In genomic region chr13:92631450-92631849, GRCm38 (mm10) we compare ENCODE assay signal across 21 mouse cellular contexts. TPM values are rescaled to one million over a fixed set of nuclear protein-coding genes. Genes with fewer than 3 reads are reported as not detected.
DNase-seq lines count a peak whose midpoint lies in the region; ATAC-seq and TF ChIP-seq lines count a peak whose summit lies in the region.
"Had no signal": no experiment of that assay in that cellular context is flagged by ENCODE, and none has a peak within 500 bp of the region (broad histone marks: within the 10 kb centered on the region; RNA-seq: fewer than 3 reads in every experiment).

No protein-coding gene starts in this region.

- no peak overlapping the region for H3K4me3 ChIP-seq in forebrain, postnatal 0 days (ENCODE audit: low read depth, low read length)
- H3K4me3 ChIP-seq in forebrain, embryonic 14.5 days (ENCODE audit: low read depth, low read length), result no peak overlapping the region
- H3K4me3 ChIP-seq in lung, embryonic 14.5 days (ENCODE audit: low read depth, low read length), result no peak overlapping the region
- H3K4me3 ChIP-seq: heart, embryonic 15.5 days; layer of hippocampus, adult 2 months; limb, embryonic 13.5 days; midbrain, embryonic 12.5 days had no signal

- TF ChIP-seq CTCF in forebrain, postnatal 0 days (IDR thresholded peaks at IDR 0.05; ENCODE audit: low read depth), result no peak
- no peak for TF ChIP-seq CTCF in lung, embryonic 14.5 days (IDR thresholded peaks at IDR 0.05; ENCODE audit: low read depth)

- DNase-seq in forebrain, postnatal 0 days, result no peak
- DNase-seq in forebrain, embryonic 14.5 days (ENCODE audit: low spot score), result no peak
- peak; percentile 18 for DNase-seq in lung, embryonic 14.5 days
- DNase-seq in lung, adult 18-20 months, result no peak
- peak; percentile 5 to 17 for DNase-seq in right cerebral cortex, postnatal 10 days (ENCODE audit: low spot score in 2 of 2)
- DNase-seq in right cerebral cortex, postnatal 25 days, result no peak
- no peak for DNase-seq in adrenal gland, adult (ENCODE audit: inconsistent age in 2 of 2, low spot score in 1 of 2)
- DNase-seq in adrenal gland, adult 2 months, result no peak
- DNase-seq: cerebellum, postnatal 10 days had no signal

- H3K9me3 ChIP-seq in forebrain, postnatal 0 days (ENCODE audit: low read length), result no peaks in the 10 kb centered on the region
- H3K9me3 ChIP-seq in forebrain, embryonic 14.5 days (replicated peaks; ENCODE audit: control insufficient read depth, low read length), result no peaks in the 10 kb centered on the region
- no peaks in the 10 kb centered on the region for H3K9me3 ChIP-seq in lung, embryonic 14.5 days (ENCODE audit: low read depth, low read length)
- H3K9me3 ChIP-seq: heart, embryonic 15.5 days; limb, embryonic 13.5 days had no signal

- peaks cover 2% of the 10 kb centered on the region; the same call in 1 of the 2 replicates for H3K4me1 ChIP-seq in forebrain, postnatal 0 days (ENCODE audit: insufficient read depth)
- peaks cover 4% of the 10 kb centered on the region; the same call in 1 of the 2 replicates for H3K4me1 ChIP-seq in forebrain, embryonic 14.5 days (ENCODE audit: control insufficient read depth, insufficient read depth, low read length)
- H3K4me1 ChIP-seq in lung, embryonic 14.5 days (ENCODE audit: insufficient read depth), result peaks cover 32% of the 10 kb centered on the region

- no peaks in the 10 kb centered on the region; the same call in 1 of the 2 replicates for H3K36me3 ChIP-seq in forebrain, postnatal 0 days (ENCODE audit: insufficient read depth)
- no peaks in the 10 kb centered on the region for H3K36me3 ChIP-seq in forebrain, embryonic 14.5 days (ENCODE audit: control insufficient read depth, insufficient read depth, low read length)
- peaks cover 11% of the 10 kb centered on the region; the same call in 1 of the 2 replicates for H3K36me3 ChIP-seq in lung, embryonic 14.5 days (ENCODE audit: insufficient read depth)
- H3K36me3 ChIP-seq: heart, embryonic 15.5 days; midbrain, embryonic 12.5 days had no signal

- no peak overlapping the region for H3K27ac ChIP-seq in forebrain, postnatal 0 days (ENCODE audit: low read depth, low read length)
- no peak overlapping the region for H3K27ac ChIP-seq in forebrain, embryonic 14.5 days (ENCODE audit: low read depth, low read length)
- peak overlapping the region; percentile 30; the same call in 1 of the 2 replicates for H3K27ac ChIP-seq in lung, embryonic 14.5 days (ENCODE audit: low read depth)
- H3K27ac ChIP-seq: heart, embryonic 15.5 days; kidney, postnatal 0 days; layer of hippocampus, adult 2 months; limb, embryonic 13.5 days; midbrain, embryonic 12.5 days had no signal

- peak; percentile 52; the same call in 1 of the 2 replicates for ATAC-seq in forebrain, postnatal 0 days
- no peak for ATAC-seq in forebrain, embryonic 14.5 days
- no peak for ATAC-seq in lung, embryonic 14.5 days (ENCODE audit: insufficient read depth)
- ATAC-seq: activated CD4-positive, CD25-positive, alpha-beta regulatory T cell, adult 4 months had no signal

- no peaks in the 10 kb centered on the region for H3K27me3 ChIP-seq in forebrain, postnatal 0 days (ENCODE audit: insufficient read depth, low read length)
- no peaks in the 10 kb centered on the region for H3K27me3 ChIP-seq in forebrain, embryonic 14.5 days (replicated peaks; ENCODE audit: control insufficient read depth, insufficient read depth, low read length)
- H3K27me3 ChIP-seq in lung, embryonic 14.5 days (ENCODE audit: insufficient read depth, low read length), result no peaks in the 10 kb centered on the region
- H3K27me3 ChIP-seq: heart, embryonic 15.5 days; midbrain, embryonic 12.5 days had no signal

- H3K4me2 ChIP-seq in forebrain, postnatal 0 days (ENCODE audit: low read depth), result no peak overlapping the region
- no peak overlapping the region for H3K4me2 ChIP-seq in forebrain, embryonic 14.5 days (ENCODE audit: low read length)
- H3K4me2 ChIP-seq in lung, embryonic 14.5 days, result no peak overlapping the region
- H3K4me2 ChIP-seq: heart, embryonic 15.5 days; limb, embryonic 13.5 days; midbrain, embryonic 12.5 days had no signal

- H3K9ac ChIP-seq in forebrain, postnatal 0 days, result no peak overlapping the region
- no peak overlapping the region for H3K9ac ChIP-seq in forebrain, embryonic 14.5 days (ENCODE audit: low read length)
- H3K9ac ChIP-seq in lung, embryonic 14.5 days, result no peak overlapping the region
- H3K9ac ChIP-seq: heart, embryonic 15.5 days; limb, embryonic 13.5 days; midbrain, embryonic 12.5 days had no signal

- WGBS in forebrain, postnatal 0 days, result 49% methylated on average over 4 of the region's 4 CpGs
- WGBS in forebrain, embryonic 14.5 days, result 65% methylated on average over 4 of the region's 4 CpGs
- 47% methylated on average over 4 of the region's 4 CpGs for WGBS in lung, embryonic 14.5 days

RNA-seq across cellular contexts. Expression of gene Serinc5, which starts 20.6 kb away (rescaled TPM):
- total RNA-seq in forebrain, postnatal 0 days (2014; rRNA removed), result 31.1 and 41.7 TPM in 2 replicates
- polyA plus RNA-seq in forebrain, postnatal 0 days (2015; fragmentation: Nextera tagmentation; extraction: Ambion mirVana), result 9.0 and 11.5 TPM in 2 replicates
- 13.7 and 15.5 TPM in 2 replicates for polyA plus RNA-seq in forebrain, embryonic 14.5 days (2014; fragmentation: Nextera tagmentation; extraction: Ambion mirVana)
- polyA plus RNA-seq in lung, embryonic 14.5 days (2014; fragmentation: Nextera tagmentation; extraction: Ambion mirVana), result 22.0 and 22.5 TPM in 2 replicates
- total RNA-seq in adrenal gland, adult 2 months (2021), result 100 to 1,000 TPM in 1 of 2 experiments, 10 to 100 TPM in 1; 39.4 to 119 TPM
- polyA plus RNA-seq in adrenal gland, adult 2 months (2012; rRNA removed), result 20.0 and 38.6 TPM in 2 replicates

RNA-seq across cellular contexts. Expression of gene Spz1, which starts 55.5 kb away (rescaled TPM):
- total RNA-seq in forebrain, postnatal 0 days (2014; rRNA removed), result not detected in 2 replicates
- not detected in 2 replicates for polyA plus RNA-seq in forebrain, postnatal 0 days (2015; fragmentation: Nextera tagmentation; extraction: Ambion mirVana)
- polyA plus RNA-seq in forebrain, embryonic 14.5 days (2014; fragmentation: Nextera tagmentation; extraction: Ambion mirVana), result not detected in 2 replicates
- polyA plus RNA-seq in lung, embryonic 14.5 days (2014; fragmentation: Nextera tagmentation; extraction: Ambion mirVana), result not detected in 2 replicates
- not detected for total RNA-seq in adrenal gland, adult 2 months (2021)
- polyA plus RNA-seq in adrenal gland, adult 2 months (2012; rRNA removed), result not detected in 2 replicates
- total RNA-seq: adrenal gland, postnatal 4 days; CH12.LX; layer of hippocampus, adult 2 months; left cerebral cortex, adult 8-10 months had no signal
- polyA plus RNA-seq: activated CD4-positive, CD25-positive, alpha-beta regulatory T cell, adult 4 months; frontal cortex, adult 2 months; heart, embryonic 15.5 days; kidney, postnatal 0 days; limb, embryonic 13.5 days; liver, embryonic 16.5 days; midbrain, embryonic 12.5 days; neural tube, embryonic 11.5 days had no signal

Comparison
In these comparisons a context has a peak if more than half of its experiments do, and no peak if none do; other contexts are left out.
1. DNase-seq: peak in lung, embryonic 14.5 days (single experiment) and right cerebral cortex, postnatal 10 days (2 of 2); none in forebrain, postnatal 0 days (single experiment), forebrain, embryonic 14.5 days (single experiment), lung, adult 18-20 months (0 of 2), right cerebral cortex, postnatal 25 days (single experiment), adrenal gland, adult (0 of 2) and adrenal gland, adult 2 months (single experiment).